Mouse (Mus musculus) intestine, postnatal 0 days (tissue): ENCODE measurements around the gene Sh3pxd2a. TPM values are rescaled to one million over a fixed set of nuclear protein-coding genes. Genes with fewer than 3 reads are reported as not detected.

ENCODE experiments used
- ATAC-seq: fragments of 200-750 bp; cut with Nextera tagmentation; 2 replicates; pipeline ENCODE4 v1.8.0; 2017; ENCODE audit warnings: mild to moderate bottlenecking, moderate TSS enrichment, moderate library complexity
- H3K27ac ChIP-seq: fragments of 300-500 bp; sonication (generic); 2 replicates; pipeline ENCODE4 v1.5.1; 2014; ENCODE audit warnings: mild to moderate bottlenecking, low read depth, low read length, moderate library complexity
- H3K27me3 ChIP-seq: fragments of 300-500 bp; sonication (generic); replicated peaks from 2 replicates; pipeline ENCODE4 v1.6.1; 2014; ENCODE audit warnings: low read length, mixed read lengths; ENCODE audit not compliant: control insufficient read depth, insufficient read depth
- H3K36me3 ChIP-seq: fragments of 300-500 bp; sonication (generic); 2 replicates; pipeline ENCODE4 v1.6.1; 2014; ENCODE audit warnings: mild to moderate bottlenecking, moderate library complexity; ENCODE audit not compliant: control insufficient read depth, insufficient read depth
- H3K4me1 ChIP-seq: fragments of 300-500 bp; sonication (generic); replicated peaks from 2 replicates; pipeline ENCODE4 v1.6.1; 2014; ENCODE audit warnings: antibody characterized with exemption, low read length, mixed read lengths; ENCODE audit not compliant: control insufficient read depth, insufficient read depth
- H3K4me2 ChIP-seq: fragments of 300-500 bp; sonication (generic); replicated peaks from 2 replicates; pipeline ENCODE4 v1.6.1; 2014; ENCODE audit warnings: low read depth, mild to moderate bottlenecking, moderate library complexity
- H3K4me3 ChIP-seq: fragments of 300-500 bp; sonication (generic); 2 replicates; pipeline ENCODE4 v1.5.1; 2014; ENCODE audit warnings: low read depth, low read length
- H3K9ac ChIP-seq: fragments of 300-500 bp; sonication (generic); 2 replicates; pipeline ENCODE4 v1.6.1; 2014; ENCODE audit warnings: mild to moderate bottlenecking, low read depth, low read length
- H3K9me3 ChIP-seq: fragments of 300-500 bp; sonication (generic); 2 replicates; pipeline ENCODE4 v1.6.1; 2016; ENCODE audit warnings: mixed run types; ENCODE audit not compliant: control insufficient read depth
- CTCF ChIP-seq: sonication (generic); IDR thresholded peaks from 2 replicates; pipeline ENCODE4 v1.5.1; 2016; ENCODE audit warnings: low read depth, mild to moderate bottlenecking, control low read depth, antibody characterized with exemption, moderate library complexity
- WGBS: fragments of 180-500 bp; shearing (Covaris S2); extraction: QIAGEN DNeasy Blood & Tissue Kit; methylation state at CpG from one replicate; pipeline ENCODE4 v1.1.7; 2014; 5-methylcytosine and 5-hydroxymethylcytosine counted together
- microRNA-seq: library from miRNA; unstranded; fragments of <30 nt; microRNA quantifications from one replicate; pipeline ENCODE4, GENCODE M21; 2016
- polyA plus RNA-seq: library from polyadenylated mRNA; unstranded; fragments of >200 nt; fragmentation: Nextera tagmentation; extraction: Ambion mirVana; gene quantifications from 2 replicates; pipeline ENCODE4 v1.2.1, GENCODE M21; 2015

Sh3pxd2a gene
- polyA plus RNA-seq, 1 experiment from 2014 or later = 2.2 TPM

DNA sequence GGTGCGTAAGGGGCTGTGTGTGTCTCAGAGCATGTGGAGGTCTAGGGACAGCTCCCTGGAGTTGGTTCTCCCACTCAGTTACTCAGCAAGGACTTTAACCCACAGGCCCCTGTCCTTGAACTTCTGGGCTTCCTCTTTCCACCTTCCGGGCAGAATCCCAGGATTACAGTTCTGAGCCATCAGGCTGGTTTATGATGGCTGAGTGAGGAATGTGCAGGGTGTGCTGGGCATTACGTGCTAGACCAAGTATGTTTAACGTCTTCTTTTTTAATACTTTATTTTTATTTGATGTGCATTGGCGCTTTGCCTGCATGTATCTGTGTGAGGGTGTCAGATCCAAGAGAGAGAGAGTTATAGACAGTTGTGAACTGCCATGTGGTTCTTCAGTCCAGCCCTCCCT is 247.4 kb downstream of the Sh3pxd2a start:
- H3K4me3 ChIP-seq = no peak overlapping the region
- ATAC-seq = no peak
- no peak overlapping the region for H3K27ac ChIP-seq
- H3K27me3 ChIP-seq = no peaks in the 10 kb centered on the region
- no peak for TF ChIP-seq CTCF
- no peak overlapping the region for H3K4me2 ChIP-seq
- H3K4me1 ChIP-seq = no peaks in the 10 kb centered on the region
- WGBS = 45% methylated on average over 5 of the region's 5 CpGs
- H3K9ac ChIP-seq = no peak overlapping the region
- no peaks in the 10 kb centered on the region for H3K9me3 ChIP-seq
- no peaks in the 10 kb centered on the region for H3K36me3 ChIP-seq

DNA sequence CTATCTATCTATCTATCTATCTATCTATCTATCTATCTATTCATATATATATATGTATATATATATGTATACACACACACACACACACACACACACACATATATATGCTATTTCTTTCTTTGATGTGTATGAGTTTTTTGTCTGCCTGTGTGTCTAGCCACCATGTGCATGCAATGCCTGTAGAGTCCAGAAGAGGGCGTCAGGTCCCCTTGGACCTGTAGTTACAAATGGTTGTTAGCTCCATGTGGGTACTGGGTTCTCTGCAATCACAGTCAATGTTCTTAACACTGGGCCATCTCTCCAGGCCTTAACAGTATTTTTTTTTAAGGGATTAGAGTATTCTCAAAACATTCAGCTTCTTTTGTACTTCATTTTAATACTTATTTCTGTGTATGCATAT is 250.7 kb downstream of the Sh3pxd2a start:
- no peak for ATAC-seq
- WGBS = 68% methylated on average over 1 of the region's 1 CpGs

DNA sequence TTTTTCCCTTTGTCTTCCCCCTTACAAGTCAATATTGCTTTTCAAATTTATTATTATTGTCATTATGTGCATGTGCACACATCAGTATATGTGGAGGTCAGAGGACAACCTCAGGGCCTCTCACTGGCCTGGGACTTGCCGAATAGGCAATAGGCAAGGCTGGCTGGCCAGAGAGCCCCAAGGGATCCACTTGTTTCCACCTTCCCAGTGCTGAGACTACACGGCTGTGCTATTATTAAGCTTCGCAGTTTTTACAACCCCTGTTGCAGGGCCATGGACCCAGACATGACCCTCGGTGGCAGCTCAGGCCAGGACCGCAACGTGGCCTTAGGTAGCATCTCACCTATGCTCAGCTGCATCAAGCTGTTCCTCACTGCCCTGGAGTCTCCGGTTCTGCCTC is 251.8 kb downstream of the Sh3pxd2a start:
- H3K4me3 ChIP-seq = no peak overlapping the region
- H3K9me3 ChIP-seq = no peaks in the 10 kb centered on the region
- no peak for TF ChIP-seq CTCF
- no peaks in the 10 kb centered on the region for H3K4me1 ChIP-seq
- ATAC-seq = no peak
- no peak overlapping the region for H3K27ac ChIP-seq
- H3K4me2 ChIP-seq = no peak overlapping the region
- no peaks in the 10 kb centered on the region for H3K36me3 ChIP-seq
- no peaks in the 10 kb centered on the region for H3K27me3 ChIP-seq
- 82% methylated on average over 7 of the region's 7 CpGs for WGBS
- no peak overlapping the region for H3K9ac ChIP-seq

More for the DNA sequence above, 250.7 kb downstream of the Sh3pxd2a start:
- H3K4me1 ChIP-seq = no peaks in the 10 kb centered on the region
- H3K36me3 ChIP-seq = no peaks in the 10 kb centered on the region
- no peak overlapping the region for H3K27ac ChIP-seq
- H3K9ac ChIP-seq = no peak overlapping the region
- no peaks in the 10 kb centered on the region for H3K27me3 ChIP-seq
- TF ChIP-seq CTCF = peak; percentile 39
- no peak overlapping the region for H3K4me2 ChIP-seq
- H3K4me3 ChIP-seq = no peak overlapping the region
- H3K9me3 ChIP-seq = no peaks in the 10 kb centered on the region

DNA sequence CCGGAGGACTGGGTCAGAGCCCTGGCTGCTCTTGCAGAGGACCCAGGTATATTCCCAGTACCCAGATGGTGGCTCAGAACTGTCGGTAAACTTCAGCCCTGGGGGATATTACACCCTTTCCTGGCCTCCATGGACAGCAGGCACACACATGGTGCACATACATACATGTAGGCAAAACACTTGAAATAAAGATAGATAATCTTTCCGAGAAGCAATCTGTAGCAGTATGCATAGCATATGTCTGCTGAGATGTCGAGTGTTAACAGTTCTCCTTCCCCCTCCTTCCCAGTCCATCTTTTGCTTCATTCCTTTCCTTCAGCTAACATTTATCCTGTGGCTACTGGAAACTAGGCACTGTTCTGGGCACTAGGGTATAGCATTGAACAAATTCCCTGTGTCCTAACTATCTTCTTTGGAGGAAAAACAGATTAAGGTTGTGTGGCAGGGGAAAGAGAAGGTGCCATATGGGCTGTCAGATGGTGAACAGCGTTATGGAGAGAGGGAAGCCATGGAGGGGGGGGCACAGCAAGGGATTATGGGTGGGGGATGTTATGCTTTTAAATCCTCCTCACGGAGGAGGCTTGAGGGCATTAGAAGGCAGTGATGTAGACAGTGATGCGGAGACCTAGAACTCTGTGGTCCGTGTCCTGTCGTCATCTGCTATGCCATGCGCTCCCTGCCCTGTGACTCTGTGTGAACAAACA is 252.4 kb downstream of the Sh3pxd2a start:
- H3K36me3 ChIP-seq = no peaks in the 10 kb centered on the region
- no peaks in the 10 kb centered on the region for H3K4me1 ChIP-seq
- H3K4me3 ChIP-seq = no peak overlapping the region
- no peak for TF ChIP-seq CTCF
- H3K27me3 ChIP-seq = no peaks in the 10 kb centered on the region
- 72% methylated on average over 10 of the region's 10 CpGs for WGBS
- no peak overlapping the region for H3K9ac ChIP-seq
- H3K4me2 ChIP-seq = no peak overlapping the region
- ATAC-seq = no peak
- no peaks in the 10 kb centered on the region for H3K9me3 ChIP-seq
- H3K27ac ChIP-seq = no peak overlapping the region

DNA sequence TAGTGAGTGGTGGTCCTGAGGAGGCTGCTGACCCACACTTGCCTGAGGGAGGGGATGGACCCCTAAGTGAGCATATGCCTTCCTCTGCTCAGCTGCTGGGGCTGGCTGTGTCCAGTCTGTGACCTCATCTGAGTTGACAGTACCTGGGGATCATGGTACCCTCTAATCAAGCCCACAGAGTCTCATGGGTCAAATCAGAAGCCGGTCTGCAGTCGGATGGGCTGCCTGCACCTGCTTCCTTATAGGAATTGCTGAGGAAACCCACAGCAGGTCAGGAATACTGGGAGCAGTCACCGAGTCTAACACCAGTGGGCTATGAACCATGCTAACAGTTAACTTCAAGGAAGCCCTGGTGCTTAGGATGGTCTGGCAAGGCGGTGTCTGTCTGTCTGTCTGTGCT is 253.8 kb downstream of the Sh3pxd2a start:
- Histone ChIP-seq H3K4me1 (no peaks in the 10 kb centered on the region), H3K27ac (no peak overlapping the region), H3K4me2 (no peak overlapping the region), H3K4me3 (no peak overlapping the region), H3K9ac (no peak overlapping the region), H3K9me3 (no peaks in the 10 kb centered on the region), H3K27me3 (no peaks in the 10 kb centered on the region), H3K36me3 (no peaks in the 10 kb centered on the region)
- WGBS = 93% methylated on average over 4 of the region's 4 CpGs
- no peak for ATAC-seq
- no peak for TF ChIP-seq CTCF

Small RNA genes within 50 kb of the gene (microRNA-seq; reads per million reads assigned to microRNA genes)
- gene Mir6995 = not detected

Other genes starting within 250 kb of the Sh3pxd2a start
- gene Stn1, start 73.1 kb upstream of the Sh3pxd2a start, polyA plus RNA-seq = 11.4 and 14.9 TPM in 2 replicates
- gene Slk, start 115.3 kb upstream of the Sh3pxd2a start, polyA plus RNA-seq = 8.8 and 10.0 TPM in 2 replicates
- gene Col17a1, start 227.7 kb upstream of the Sh3pxd2a start, polyA plus RNA-seq = 0.30 and 0.34 TPM in 2 replicates